Mouse (Mus musculus): Measurements from ENCODE around the gene Prss57. TPM values are rescaled to one million over a fixed set of nuclear protein-coding genes. Genes with fewer than 3 reads are reported as not detected.

The Prss57 gene
- polyA plus RNA-seq, 1 experiment from 2014 or later = 1.4 TPM

- Histone ChIP-seq H3K4me1 (peaks cover 32% of the 10 kb centered on the region), H3K27me3 (replicated peaks) (no peaks in the 10 kb centered on the region), H3K27ac (no peak overlapping the region), H3K9ac (peak overlapping the region; percentile 72; the same call in 1 of the 2 replicates), H3K4me3 (peak overlapping the region; percentile 71), H3K36me3 (peaks cover 40% of the 10 kb centered on the region), H3K4me2 (peak overlapping the region; percentile 84), H3K9me3 (replicated peaks) (no peaks in the 10 kb centered on the region)
- no peak for ATAC-seq
- WGBS (ENCODE audit: insufficient replicate concordance) = 82% methylated on average over 3 of the region's 3 CpGs
These were observed 45.4 kb downstream of the Prss57 start for GRCm38 (mm10) chr10:79745411-79745810.

DNA sequence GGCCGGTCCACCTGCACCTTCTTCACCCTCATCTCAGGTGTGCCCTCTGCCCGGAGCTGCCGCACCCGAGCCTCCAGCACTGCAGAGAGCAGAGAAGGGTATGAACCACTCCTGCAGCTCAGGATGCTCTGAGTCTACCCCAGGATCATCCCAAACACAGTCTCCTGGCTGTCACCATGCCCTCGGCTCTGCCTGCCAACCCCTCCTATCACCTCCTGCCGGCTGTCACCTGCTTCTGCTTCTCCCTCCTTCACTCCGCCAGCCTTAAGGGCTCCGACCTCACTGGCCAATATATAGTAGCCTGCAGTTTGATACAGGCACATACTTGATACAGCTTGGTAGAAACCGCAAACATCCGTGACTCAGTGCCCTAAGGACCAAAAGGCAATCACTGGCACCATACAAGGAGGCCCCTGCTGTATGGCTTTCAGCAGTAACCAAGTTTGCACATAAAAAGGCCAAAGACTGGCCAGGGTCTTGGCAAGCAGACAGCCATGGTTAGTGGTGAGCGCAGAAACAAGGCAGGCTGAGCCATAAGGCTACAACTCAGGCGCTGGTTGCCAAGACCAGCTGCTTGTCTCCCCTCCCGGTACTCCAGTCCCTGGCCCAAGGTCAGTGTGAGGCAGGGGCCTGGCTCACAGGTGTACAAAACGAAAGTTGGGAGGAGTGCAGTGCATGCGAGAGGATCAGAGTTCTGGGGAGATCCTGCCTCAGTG lies 47.0 kb downstream of the Prss57 start:
- no peak for ATAC-seq
- Histone ChIP-seq H3K9me3 (replicated peaks) (0 out of 2 replicates have a peak, but pooled peaks cover 8% of the 10 kb centered on the region), H3K4me3 (no peak overlapping the region), H3K27ac (no peak overlapping the region), H3K9ac (no peak overlapping the region), H3K4me2 (no peak overlapping the region), H3K4me1 (peaks cover 22% of the 10 kb centered on the region), H3K27me3 (replicated peaks) (no peaks in the 10 kb centered on the region), H3K36me3 (peaks cover 56% of the 10 kb centered on the region)
- 83% methylated on average over 15 of the region's 15 CpGs for WGBS (ENCODE audit: insufficient replicate concordance)

DNA sequence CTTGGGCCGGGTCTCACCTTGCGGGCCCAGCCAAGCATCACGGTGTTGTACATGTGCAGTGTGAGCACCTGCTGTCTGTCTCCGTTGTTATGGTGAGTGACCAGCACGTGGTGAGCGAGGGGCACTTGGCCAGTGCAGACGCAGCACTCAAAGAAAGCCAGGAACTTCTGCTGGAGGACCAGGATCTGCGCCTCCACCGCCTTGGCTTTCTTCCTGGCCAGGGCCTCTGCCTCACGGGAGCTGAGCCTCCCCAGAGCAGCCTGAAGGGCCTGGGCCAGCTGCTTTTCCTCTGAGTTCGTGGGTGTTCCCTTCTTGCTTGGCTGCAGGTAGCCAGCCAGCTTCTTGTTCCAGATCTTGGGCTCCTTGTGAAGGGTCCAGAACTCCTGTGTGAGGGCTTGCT lies 47.6 kb downstream of the Prss57 start:
- ATAC-seq = no peak
- Histone ChIP-seq H3K4me1 (peaks cover 22% of the 10 kb centered on the region), H3K9ac (no peak overlapping the region), H3K9me3 (replicated peaks) (0 out of 2 replicates have a peak, but pooled peaks cover 8% of the 10 kb centered on the region), H3K4me3 (no peak overlapping the region), H3K27ac (no peak overlapping the region), H3K36me3 (peaks cover 62% of the 10 kb centered on the region), H3K4me2 (no peak overlapping the region), H3K27me3 (replicated peaks) (no peaks in the 10 kb centered on the region)
- 86% methylated on average over 11 of the region's 11 CpGs for WGBS (ENCODE audit: insufficient replicate concordance)

DNA sequence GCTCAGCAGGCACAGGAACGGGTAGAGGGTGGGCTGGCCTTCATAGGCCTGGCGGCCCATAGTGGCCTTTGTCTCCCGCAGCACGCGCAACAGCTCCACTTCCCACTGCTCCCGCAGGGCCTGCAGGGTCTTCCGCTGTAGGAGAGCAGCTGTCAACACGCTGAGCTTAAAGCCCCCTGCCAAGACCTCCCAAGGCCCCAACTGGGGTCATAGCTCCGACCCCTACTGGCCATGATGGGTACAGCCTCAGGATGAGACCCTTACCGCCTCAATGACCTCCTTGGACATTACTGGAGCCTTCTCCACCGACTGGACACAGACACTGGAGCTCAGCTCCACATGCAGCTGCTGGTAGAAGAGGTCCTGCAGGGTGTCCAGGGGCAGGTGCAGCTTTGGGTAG lies 49.9 kb downstream of the Prss57 start:
- Histone ChIP-seq H3K4me1 (peaks cover 8% of the 10 kb centered on the region), H3K4me3 (no peak overlapping the region), H3K9ac (no peak overlapping the region), H3K27ac (no peak overlapping the region), H3K4me2 (no peak overlapping the region), H3K27me3 (replicated peaks) (peaks cover 4% of the 10 kb centered on the region; the same call in 1 of the 2 replicates), H3K9me3 (replicated peaks) (peaks cover 12% of the 10 kb centered on the region; the same call in 1 of the 2 replicates), H3K36me3 (peaks cover 85% of the 10 kb centered on the region)
- no peak for ATAC-seq
- WGBS (ENCODE audit: insufficient replicate concordance) = 79% methylated on average over 11 of the region's 11 CpGs

- Histone ChIP-seq H3K9ac (no peak overlapping the region), H3K4me2 (no peak overlapping the region), H3K27ac (no peak overlapping the region), H3K27me3 (replicated peaks) (peaks cover 15% of the 10 kb centered on the region), H3K4me1 (no peaks in the 10 kb centered on the region), H3K36me3 (peaks cover 99% of the 10 kb centered on the region), H3K9me3 (replicated peaks) (peaks cover 19% of the 10 kb centered on the region; the same call in 1 of the 2 replicates), H3K4me3 (no peak overlapping the region)
- no peak for ATAC-seq
- WGBS (ENCODE audit: insufficient replicate concordance) = 90% methylated on average over 28 of the region's 28 CpGs
These were observed 51.5 kb downstream of the Prss57 start for GRCm38 (mm10) chr10:79739234-79739633.

DNA sequence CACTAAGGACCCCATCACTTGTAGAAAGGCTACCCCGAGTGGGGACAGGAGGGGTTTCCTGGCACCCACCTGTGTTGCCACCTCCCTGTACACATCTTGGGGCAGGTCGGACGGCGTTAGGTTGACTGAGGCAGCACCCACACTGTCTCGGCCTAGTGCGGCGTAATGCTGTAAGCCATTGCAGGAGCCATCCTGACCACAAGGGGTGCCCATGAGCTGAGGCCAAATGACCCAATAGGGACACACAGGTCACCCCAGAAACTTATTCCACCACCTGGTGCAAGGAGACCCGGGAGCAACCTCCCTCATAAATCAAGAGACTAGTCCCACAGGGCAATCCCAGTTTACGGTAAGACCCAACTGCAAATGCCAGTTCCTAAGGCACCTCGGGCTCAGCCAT lies 52.5 kb downstream of the Prss57 start:
- Histone ChIP-seq H3K4me3 (no peak overlapping the region), H3K9me3 (replicated peaks) (peaks cover 19% of the 10 kb centered on the region; the same call in 1 of the 2 replicates), H3K4me2 (no peak overlapping the region), H3K4me1 (no peaks in the 10 kb centered on the region), H3K36me3 (peaks cover 96% of the 10 kb centered on the region), H3K27me3 (replicated peaks) (peaks cover 15% of the 10 kb centered on the region), H3K27ac (no peak overlapping the region), H3K9ac (no peak overlapping the region)
- WGBS (ENCODE audit: insufficient replicate concordance) = 91% methylated on average over 10 of the region's 10 CpGs
- ATAC-seq = no peak

- no peak for ATAC-seq
- peaks cover 82% of the 10 kb centered on the region for H3K36me3 ChIP-seq
- no peak overlapping the region for H3K27ac ChIP-seq
- H3K4me3 ChIP-seq = no peak overlapping the region
- WGBS (ENCODE audit: insufficient replicate concordance) = 87% methylated on average over 14 of the region's 14 CpGs
- no peak overlapping the region for H3K4me2 ChIP-seq
- no peaks in the 10 kb centered on the region for H3K4me1 ChIP-seq
- H3K27me3 ChIP-seq (replicated peaks) = peaks cover 15% of the 10 kb centered on the region
- H3K9ac ChIP-seq = no peak overlapping the region
- peaks cover 19% of the 10 kb centered on the region; the same call in 1 of the 2 replicates for H3K9me3 ChIP-seq (replicated peaks)
These were observed 54.1 kb downstream of the Prss57 start for GRCm38 (mm10) chr10:79736706-79737105.

DNA sequence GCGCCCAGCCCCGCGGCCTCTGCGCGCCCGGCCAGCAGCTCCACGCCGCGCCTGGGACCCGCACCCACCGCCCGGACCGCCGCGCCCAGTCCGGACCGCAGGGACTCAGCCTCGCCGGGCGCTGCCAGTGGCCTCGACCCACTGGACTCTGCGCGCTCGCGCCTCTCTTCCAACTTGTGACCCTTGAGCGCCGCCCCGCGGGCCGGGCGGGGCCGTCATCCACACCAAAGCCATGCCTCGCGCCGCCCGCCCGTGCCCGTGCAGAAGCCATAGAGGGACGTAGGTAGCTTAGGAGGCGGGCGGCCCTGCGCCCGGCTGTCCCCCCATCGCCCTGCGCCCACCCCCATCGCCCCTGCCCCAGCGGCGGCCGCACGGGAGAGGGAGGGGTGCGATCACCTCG lies 55.4 kb downstream of the Prss57 start:
- ATAC-seq = no peak
- H3K4me2 ChIP-seq = peak overlapping the region; percentile 28
- H3K36me3 ChIP-seq = peaks cover 69% of the 10 kb centered on the region
- H3K27me3 ChIP-seq (replicated peaks) = peaks cover 15% of the 10 kb centered on the region
- no peak overlapping the region; the same call in 1 of the 2 replicates for H3K4me3 ChIP-seq
- no peaks in the 10 kb centered on the region for H3K4me1 ChIP-seq
- peaks cover 19% of the 10 kb centered on the region; the same call in 1 of the 2 replicates for H3K9me3 ChIP-seq (replicated peaks)
- H3K9ac ChIP-seq = no peak overlapping the region
- WGBS (ENCODE audit: insufficient replicate concordance) = 47% methylated on average over 52 of the region's 52 CpGs
- H3K27ac ChIP-seq = no peak overlapping the region

DNA sequence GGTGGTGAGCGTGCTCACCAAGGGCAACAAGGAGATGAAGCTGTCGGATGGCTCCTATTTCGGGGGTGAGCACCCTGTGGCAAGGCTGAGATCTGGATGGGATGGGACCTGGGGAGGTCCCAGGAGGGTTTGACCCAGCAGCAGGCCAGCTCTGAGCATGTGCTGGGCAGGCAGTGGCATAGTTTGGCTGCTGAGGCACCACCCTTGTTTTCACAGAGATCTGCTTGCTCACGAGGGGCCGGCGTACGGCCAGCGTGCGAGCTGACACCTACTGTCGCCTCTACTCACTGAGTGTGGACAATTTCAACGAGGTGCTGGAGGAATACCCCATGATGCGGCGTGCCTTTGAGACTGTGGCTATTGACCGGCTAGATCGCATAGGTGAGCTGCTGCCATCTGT lies 56.9 kb downstream of the Prss57 start:
- no peaks in the 10 kb centered on the region for H3K4me1 ChIP-seq
- H3K36me3 ChIP-seq = peaks cover 54% of the 10 kb centered on the region
- peaks cover 23% of the 10 kb centered on the region for H3K27me3 ChIP-seq (replicated peaks)
- 90% methylated on average over 15 of the region's 15 CpGs for WGBS (ENCODE audit: insufficient replicate concordance)
- ATAC-seq = no peak
- no peak overlapping the region for H3K4me3 ChIP-seq
- no peak overlapping the region for H3K4me2 ChIP-seq
- peaks cover 11% of the 10 kb centered on the region; the same call in 1 of the 2 replicates for H3K9me3 ChIP-seq (replicated peaks)
- H3K27ac ChIP-seq = no peak overlapping the region
- no peak overlapping the region for H3K9ac ChIP-seq

GRCm38 (mm10) chr10:79732500-79732899 lies 58.3 kb downstream of the Prss57 start:
- H3K27me3 ChIP-seq (replicated peaks) = peaks cover 37% of the 10 kb centered on the region
- H3K36me3 ChIP-seq = peaks cover 40% of the 10 kb centered on the region
- peaks cover 12% of the 10 kb centered on the region; the same call in 1 of the 2 replicates for H3K9me3 ChIP-seq (replicated peaks)
- WGBS (ENCODE audit: insufficient replicate concordance) = 67% methylated on average over 1 of the region's 1 CpGs
- no peak for ATAC-seq
- H3K9ac ChIP-seq = no peak overlapping the region
- no peak overlapping the region for H3K4me2 ChIP-seq
- H3K4me3 ChIP-seq = no peak overlapping the region
- H3K27ac ChIP-seq = no peak overlapping the region
- no peaks in the 10 kb centered on the region for H3K4me1 ChIP-seq

All from liver, embryonic 12.5 days (tissue).